Mouse (Mus musculus): Measurements from ENCODE around the gene Slbp. TPM values are rescaled to one million over a fixed set of nuclear protein-coding genes. Genes with fewer than 3 reads are reported as not detected.

Slbp gene
- 353 and 376 TPM in 2 replicates for polyA plus RNA-seq (2015; fragmentation: Nextera tagmentation; extraction: Ambion mirVana)

- peak; percentile 92 for DNase-seq (ENCODE audit: low spot score)
Observed at GRCm38 (mm10) chr5:33651921-33652782, at the start of gene Slbp. Gene Slbp (minus strand): TSS chr5:33652574.

GRCm38 (mm10) chr5:33701832-33702231, 49.5 kb upstream of the Slbp start:
- no peak for DNase-seq (ENCODE audit: low spot score)

GRCm38 (mm10) chr5:33700010-33700409, 47.6 kb upstream of the Slbp start:
- no peak for DNase-seq (ENCODE audit: low spot score)

GRCm38 (mm10) chr5:33698669-33699068, 46.3 kb upstream of the Slbp start:
- DNase-seq (ENCODE audit: low spot score): no peak

GRCm38 (mm10) chr5:33697947-33698512, 45.7 kb upstream of the Slbp start:
- DNase-seq (ENCODE audit: low spot score): no peak

- no peak for DNase-seq (ENCODE audit: low spot score)
Observed at GRCm38 (mm10) chr5:33697534-33697933, 45.2 kb upstream of the Slbp start.

GRCm38 (mm10) chr5:33696430-33696829, 44.1 kb upstream of the Slbp start:
- no peak for DNase-seq (ENCODE audit: low spot score)

- no peak for DNase-seq (ENCODE audit: low spot score)
Observed at GRCm38 (mm10) chr5:33695718-33696121, 43.3 kb upstream of the Slbp start.

GRCm38 (mm10) chr5:33694848-33695717, 42.7 kb upstream of the Slbp start:
- DNase-seq (ENCODE audit: low spot score): no peak

- DNase-seq (ENCODE audit: low spot score): no peak
Observed at GRCm38 (mm10) chr5:33694461-33694847, 42.1 kb upstream of the Slbp start.

- DNase-seq (ENCODE audit: low spot score): no peak
Observed at GRCm38 (mm10) chr5:33692393-33692792, 40.0 kb upstream of the Slbp start.

GRCm38 (mm10) chr5:33689852-33690645, 37.7 kb upstream of the Slbp start:
- no peak for DNase-seq (ENCODE audit: low spot score)

GRCm38 (mm10) chr5:33689221-33689844, 37.0 kb upstream of the Slbp start:
- DNase-seq (ENCODE audit: low spot score): no peak

- DNase-seq (ENCODE audit: low spot score): no peak
Observed at GRCm38 (mm10) chr5:33688278-33689220, 36.2 kb upstream of the Slbp start.

GRCm38 (mm10) chr5:33687142-33687541, 34.8 kb upstream of the Slbp start:
- DNase-seq (ENCODE audit: low spot score): no peak

GRCm38 (mm10) chr5:33684932-33685331, 32.6 kb upstream of the Slbp start:
- no peak for DNase-seq (ENCODE audit: low spot score)

GRCm38 (mm10) chr5:33683897-33684652, 31.7 kb upstream of the Slbp start:
- peak; percentile 40 for DNase-seq (ENCODE audit: low spot score)

- DNase-seq (ENCODE audit: low spot score): no peak
Observed at GRCm38 (mm10) chr5:33682963-33683362, 30.6 kb upstream of the Slbp start.
